Mouse (Mus musculus): ENCODE measurements at regions not wholly inside any gene's neighbourhood (a gene's known extent, or its start where the extent isn't known, plus 50 kb on each side); places are given as distances from the start of the nearest gene placed in this dataset.

DNA sequence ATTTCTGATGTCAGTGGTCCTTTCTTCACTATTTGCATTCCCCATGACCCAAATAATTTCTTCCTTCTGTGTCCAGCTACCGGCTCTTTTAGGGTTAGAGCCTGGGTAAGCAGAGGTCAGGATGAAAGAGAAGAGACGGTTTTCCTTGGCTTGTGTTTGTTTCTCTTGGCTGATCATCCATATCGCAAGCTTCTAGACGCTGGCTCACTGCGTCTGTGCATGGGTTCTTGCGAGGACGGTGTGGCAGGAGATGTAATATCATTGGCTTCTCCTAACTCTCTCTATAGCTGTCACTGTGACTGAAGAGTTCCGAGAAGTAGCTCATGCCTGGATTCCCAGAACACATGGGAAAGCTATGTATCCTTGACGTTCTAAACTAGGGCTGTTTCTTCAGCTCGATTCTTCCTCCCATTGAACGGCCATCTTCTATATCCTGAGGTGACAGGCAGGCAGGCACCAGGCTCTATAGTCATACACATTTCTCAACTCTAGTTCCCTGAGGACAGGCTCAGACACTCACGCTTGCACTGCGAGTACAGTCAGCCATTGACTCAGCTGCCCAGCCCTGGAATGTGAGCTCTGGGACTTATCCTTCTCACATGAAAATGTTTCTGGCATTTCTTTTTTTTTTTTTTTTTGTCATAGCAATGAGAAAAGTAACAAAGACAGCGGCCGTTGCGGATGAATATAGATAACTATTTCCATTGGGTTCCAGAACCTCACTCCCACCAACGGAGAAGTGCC lies 85.0 kb downstream of the Bach1 start:
- no peak overlapping the region for H3K4me3 ChIP-seq
- no peak overlapping the region for H3K9ac ChIP-seq
- peak overlapping the region; percentile 49 for H3K27ac ChIP-seq (ENCODE audit: poor library complexity, severe bottlenecking)
- H3K4me1 ChIP-seq (replicated peaks) = peaks cover 16% of the 10 kb centered on the region
- H3K36me3 ChIP-seq = no peaks in the 10 kb centered on the region
- H3K4me2 ChIP-seq = peak overlapping the region; percentile 36; the same call in 1 of the 2 replicates
- 60% methylated on average over 17 of the region's 17 CpGs for WGBS
- no peak for ATAC-seq (ENCODE audit: insufficient number of reproducible peaks, low FRiP score)
- H3K27me3 ChIP-seq (replicated peaks) = no peaks in the 10 kb centered on the region
- no peaks in the 10 kb centered on the region for H3K9me3 ChIP-seq (replicated peaks)

DNA sequence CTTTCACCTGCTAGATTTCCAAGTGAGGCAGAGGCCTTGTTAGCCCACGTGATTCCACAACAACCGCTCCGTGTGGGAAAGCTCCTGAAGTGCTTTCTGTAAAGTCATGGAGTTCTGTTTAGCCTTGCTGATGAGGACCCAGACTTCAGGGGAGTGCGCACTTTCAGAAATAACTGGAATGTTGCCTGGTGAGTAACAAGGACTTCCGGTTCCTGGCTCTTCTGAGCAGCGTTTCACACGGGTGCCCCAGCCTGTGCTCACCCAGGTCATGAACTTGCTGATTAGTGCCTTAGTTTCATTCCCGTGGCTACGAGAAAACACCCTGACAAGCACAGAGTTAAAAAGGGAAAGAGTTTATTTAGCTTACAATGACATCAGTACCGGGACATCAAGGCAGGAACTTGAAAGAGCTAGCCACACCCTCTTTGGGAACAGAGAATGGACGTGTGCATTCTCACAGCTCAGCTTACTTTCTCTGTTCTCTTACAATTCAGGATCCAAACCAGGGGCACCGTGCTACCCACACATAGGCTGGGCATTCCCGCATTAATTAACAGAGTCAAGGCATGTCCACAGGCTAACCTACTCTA lies 85.8 kb downstream of the Bach1 start:
- H3K9me3 ChIP-seq (replicated peaks) = no peaks in the 10 kb centered on the region
- H3K27ac ChIP-seq (ENCODE audit: poor library complexity, severe bottlenecking) = peak overlapping the region; percentile 49
- 37% methylated on average over 13 of the region's 13 CpGs for WGBS
- ATAC-seq (ENCODE audit: insufficient number of reproducible peaks, low FRiP score) = peak; percentile 74
- peak overlapping the region; percentile 36 for H3K4me2 ChIP-seq
- H3K4me3 ChIP-seq = 0 out of 2 replicates have a peak overlapping the region, but pooled peaks have one; percentile 2
- peaks cover 16% of the 10 kb centered on the region for H3K4me1 ChIP-seq (replicated peaks)
- H3K36me3 ChIP-seq = no peaks in the 10 kb centered on the region
- H3K9ac ChIP-seq = no peak overlapping the region
- no peaks in the 10 kb centered on the region for H3K27me3 ChIP-seq (replicated peaks)

DNA sequence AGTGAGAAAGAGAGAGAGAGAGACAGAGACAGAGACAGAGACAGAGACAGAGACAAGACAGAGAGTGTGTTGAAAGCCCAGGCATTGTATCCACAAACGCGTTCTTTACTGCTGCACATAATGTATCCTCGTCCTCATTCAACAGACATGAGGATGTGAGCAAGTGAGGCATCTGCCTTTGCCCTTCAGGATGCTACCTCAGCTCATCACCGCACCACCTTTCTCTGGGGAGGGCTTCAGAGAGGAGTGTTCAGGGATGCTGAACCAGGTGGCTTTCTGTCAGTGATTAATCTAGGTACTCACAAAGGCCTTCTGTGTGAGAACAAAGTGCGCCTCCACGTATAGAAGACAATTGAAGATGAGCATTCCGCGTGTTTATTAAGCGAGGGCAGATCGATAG lies 90.8 kb downstream of the Bach1 start:
- no peak for ATAC-seq (ENCODE audit: insufficient number of reproducible peaks, low FRiP score)
- Histone ChIP-seq H3K27me3 (replicated peaks) (no peaks in the 10 kb centered on the region), H3K9me3 (replicated peaks) (no peaks in the 10 kb centered on the region), H3K4me3 (no peak overlapping the region), H3K4me2 (no peak overlapping the region), H3K9ac (no peak overlapping the region), H3K4me1 (replicated peaks) (peaks cover 11% of the 10 kb centered on the region), H3K36me3 (no peaks in the 10 kb centered on the region), H3K27ac (ENCODE audit: poor library complexity, severe bottlenecking) (no peak overlapping the region)
- 83% methylated on average over 10 of the region's 10 CpGs for WGBS

DNA sequence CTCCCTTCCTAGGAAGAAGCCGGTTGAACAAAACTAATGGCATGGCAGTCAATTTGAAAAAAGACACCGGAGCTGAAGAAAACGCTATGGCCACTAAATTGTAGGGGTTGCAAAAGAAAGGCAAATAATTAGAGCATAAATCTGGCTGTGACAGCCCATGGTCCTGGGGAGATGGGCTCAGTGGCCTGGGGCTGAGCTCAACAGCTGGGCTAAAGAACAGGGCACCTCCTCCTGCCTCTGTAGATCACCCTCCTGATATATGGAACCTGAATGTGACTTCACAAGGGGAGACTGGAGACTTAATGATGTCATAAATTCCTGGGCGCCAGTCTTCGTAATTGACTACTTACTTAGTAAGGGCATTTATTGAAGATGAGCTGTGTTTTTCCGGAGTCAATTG lies 91.2 kb downstream of the Bach1 start:
- H3K9me3 ChIP-seq (replicated peaks) = no peaks in the 10 kb centered on the region
- H3K4me1 ChIP-seq (replicated peaks) = peaks cover 7% of the 10 kb centered on the region
- 82% methylated on average over 6 of the region's 6 CpGs for WGBS
- H3K4me3 ChIP-seq = no peak overlapping the region
- no peak for ATAC-seq (ENCODE audit: insufficient number of reproducible peaks, low FRiP score)
- H3K9ac ChIP-seq = no peak overlapping the region
- no peak overlapping the region for H3K27ac ChIP-seq (ENCODE audit: poor library complexity, severe bottlenecking)
- H3K27me3 ChIP-seq (replicated peaks) = no peaks in the 10 kb centered on the region
- H3K4me2 ChIP-seq = no peak overlapping the region
- no peaks in the 10 kb centered on the region for H3K36me3 ChIP-seq

DNA sequence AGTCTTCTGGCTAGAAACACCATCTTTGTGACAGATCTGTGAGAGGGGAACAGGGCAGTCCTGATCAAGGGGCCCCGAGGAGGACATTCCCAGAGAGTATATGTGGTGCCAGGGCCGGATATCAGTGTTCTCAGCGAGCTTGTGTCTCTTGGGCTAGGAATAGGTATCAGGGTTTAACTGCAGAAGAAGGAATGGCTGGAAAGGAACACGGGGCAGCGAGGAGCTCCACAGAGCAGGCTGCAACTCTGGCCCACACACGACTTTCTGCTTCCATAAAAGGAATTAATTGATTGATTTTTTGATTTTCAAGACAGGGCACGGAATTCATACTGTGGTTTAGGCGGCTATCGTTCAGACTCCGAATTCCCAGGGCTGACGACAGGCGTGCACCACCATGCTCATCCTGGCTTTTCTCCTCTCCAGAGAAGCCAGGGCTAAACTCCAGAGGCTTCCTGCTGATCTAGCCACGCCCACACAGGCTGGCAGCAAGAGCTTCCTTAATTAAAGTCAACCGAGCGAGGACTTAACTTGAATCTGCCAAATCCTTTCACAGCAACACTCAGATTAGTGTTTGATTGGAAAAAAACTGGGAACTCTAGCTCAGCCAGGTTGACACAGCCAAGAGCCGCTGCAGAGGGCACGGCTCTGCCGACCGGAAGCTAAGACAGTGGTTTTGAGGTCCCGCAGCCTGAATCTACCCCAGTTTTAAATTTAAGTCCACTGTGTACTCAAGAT lies 97.9 kb downstream of the Bach1 start:
- Histone ChIP-seq H3K4me1 (replicated peaks) (peaks cover 3% of the 10 kb centered on the region; the same call in 1 of the 2 replicates), H3K9ac (peak overlapping the region; percentile 60), H3K4me2 (peak overlapping the region; percentile 75), H3K27me3 (replicated peaks) (0 out of 2 replicates have a peak, but pooled peaks cover 3% of the 10 kb centered on the region), H3K27ac (ENCODE audit: poor library complexity, severe bottlenecking) (no peak overlapping the region), H3K36me3 (no peaks in the 10 kb centered on the region), H3K9me3 (replicated peaks) (no peaks in the 10 kb centered on the region), H3K4me3 (peak overlapping the region; percentile 48)
- 6% methylated on average over 20 of the region's 20 CpGs for WGBS
- ATAC-seq (ENCODE audit: insufficient number of reproducible peaks, low FRiP score) = peak; percentile 55; the same call in 1 of the 2 replicates

DNA sequence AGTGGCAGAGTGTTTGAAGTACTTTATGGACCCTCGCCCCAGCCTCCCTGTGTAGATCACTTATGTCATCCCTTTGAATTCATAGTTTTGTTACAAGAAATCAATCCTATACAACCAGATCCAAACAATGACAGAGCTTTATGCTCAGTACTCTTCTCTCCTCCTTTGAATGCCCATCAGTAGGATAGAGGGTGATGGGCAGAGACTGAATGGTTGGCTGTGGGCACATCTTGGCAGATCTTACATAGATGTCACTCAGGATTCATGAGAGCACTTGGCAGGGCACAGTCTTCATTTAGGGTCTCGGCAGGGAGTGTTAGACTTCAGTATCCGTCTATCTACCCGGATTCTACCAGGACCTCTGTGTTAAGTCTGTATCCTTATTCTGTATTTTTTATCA lies 103.6 kb downstream of the Bach1 start:
- 81% methylated on average over 4 of the region's 4 CpGs for WGBS
- no peak overlapping the region for H3K9ac ChIP-seq
- H3K4me3 ChIP-seq = no peak overlapping the region
- H3K27ac ChIP-seq (ENCODE audit: poor library complexity, severe bottlenecking) = no peak overlapping the region
- no peak overlapping the region for H3K4me2 ChIP-seq
- no peaks in the 10 kb centered on the region for H3K36me3 ChIP-seq
- no peak for ATAC-seq (ENCODE audit: insufficient number of reproducible peaks, low FRiP score)
- H3K27me3 ChIP-seq (replicated peaks) = 0 out of 2 replicates have a peak, but pooled peaks cover 3% of the 10 kb centered on the region
- H3K4me1 ChIP-seq (replicated peaks) = no peaks in the 10 kb centered on the region
- no peaks in the 10 kb centered on the region for H3K9me3 ChIP-seq (replicated peaks)

DNA sequence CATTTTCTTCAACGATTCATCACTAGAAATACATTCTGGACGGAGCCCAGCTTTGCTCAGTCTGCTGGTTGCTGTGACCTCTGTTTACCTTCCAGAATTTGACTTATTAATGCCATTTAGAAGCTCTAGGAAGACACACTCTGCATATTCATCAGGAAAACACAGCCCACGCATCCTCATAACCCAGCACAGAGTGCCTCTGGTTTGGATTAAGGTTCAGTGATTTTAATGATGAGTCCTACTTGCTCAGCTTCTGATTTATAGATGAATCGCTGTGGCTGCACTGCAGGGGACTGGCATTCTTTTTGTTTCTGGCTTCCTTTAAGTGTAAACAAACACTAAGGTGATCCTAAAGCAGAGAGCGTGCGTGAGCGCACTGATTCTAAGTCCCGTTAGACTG lies 118.8 kb downstream of the Bach1 start:
- H3K4me2 ChIP-seq = no peak overlapping the region
- no peaks in the 10 kb centered on the region for H3K9me3 ChIP-seq (replicated peaks)
- no peaks in the 10 kb centered on the region for H3K36me3 ChIP-seq
- H3K27ac ChIP-seq (ENCODE audit: poor library complexity, severe bottlenecking) = no peak overlapping the region
- no peak for ATAC-seq (ENCODE audit: insufficient number of reproducible peaks, low FRiP score)
- no peaks in the 10 kb centered on the region for H3K27me3 ChIP-seq (replicated peaks)
- H3K4me1 ChIP-seq (replicated peaks) = no peaks in the 10 kb centered on the region
- H3K4me3 ChIP-seq = no peak overlapping the region
- WGBS = 78% methylated on average over 8 of the region's 8 CpGs
- no peak overlapping the region for H3K9ac ChIP-seq

DNA sequence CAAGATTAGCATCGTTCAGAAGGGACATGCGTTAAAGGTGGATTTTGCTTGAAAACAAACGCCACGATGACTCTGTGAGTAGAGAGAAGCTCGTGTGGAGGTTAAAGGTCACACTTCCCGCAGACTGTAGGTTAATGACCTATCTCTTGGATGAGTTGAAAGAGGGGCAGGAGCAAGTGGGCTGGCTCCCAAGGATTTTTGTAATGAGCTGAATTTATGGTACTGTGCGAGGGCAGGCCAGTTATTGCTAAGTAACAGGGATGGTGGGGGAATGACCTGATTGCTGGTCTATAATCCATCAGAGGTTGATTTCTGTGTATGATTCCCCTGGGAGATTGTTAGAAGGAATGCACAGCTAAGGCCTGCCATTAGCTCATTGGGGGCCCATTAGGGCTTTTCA lies 135.6 kb downstream of the Bach1 start:
- Histone ChIP-seq H3K4me3 (no peak overlapping the region), H3K27me3 (replicated peaks) (no peaks in the 10 kb centered on the region), H3K27ac (ENCODE audit: poor library complexity, severe bottlenecking) (no peak overlapping the region), H3K36me3 (no peaks in the 10 kb centered on the region), H3K9ac (no peak overlapping the region), H3K9me3 (replicated peaks) (no peaks in the 10 kb centered on the region), H3K4me1 (replicated peaks) (no peaks in the 10 kb centered on the region), H3K4me2 (no peak overlapping the region)
- no peak for ATAC-seq (ENCODE audit: insufficient number of reproducible peaks, low FRiP score)
- WGBS = 77% methylated on average over 7 of the region's 7 CpGs

DNA sequence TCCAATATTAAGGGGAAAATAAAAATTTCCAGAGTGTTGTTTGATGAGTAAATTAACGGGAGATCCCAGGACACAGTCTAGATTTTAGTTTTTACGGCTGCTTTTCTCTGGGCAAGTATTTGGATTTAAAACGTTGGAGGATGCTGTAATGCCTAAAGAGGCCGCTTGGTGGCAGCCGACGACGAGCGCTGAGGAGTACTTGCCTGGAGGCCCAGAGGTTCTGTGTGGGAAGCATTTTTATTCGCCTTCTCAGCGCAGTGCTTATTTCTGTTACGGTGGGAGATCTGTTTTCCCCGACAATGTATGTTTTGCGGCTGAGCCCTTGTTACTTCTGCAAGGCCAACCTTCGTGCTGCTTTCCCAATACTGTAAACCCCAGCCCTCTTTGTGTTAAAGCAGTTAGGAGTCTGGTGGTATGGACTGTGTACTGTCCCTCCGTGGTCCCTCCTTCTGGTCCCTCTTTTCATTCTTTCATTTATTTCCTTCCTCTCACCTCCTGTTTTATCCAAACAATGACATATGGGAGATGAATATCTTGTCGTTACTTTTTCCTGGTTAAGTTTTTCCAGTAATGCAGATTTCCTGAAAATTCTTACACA lies 142.3 kb downstream of the Bach1 start:
- no peak overlapping the region for H3K4me3 ChIP-seq
- H3K36me3 ChIP-seq = no peaks in the 10 kb centered on the region
- no peak overlapping the region for H3K4me2 ChIP-seq
- no peak overlapping the region for H3K9ac ChIP-seq
- ATAC-seq (ENCODE audit: insufficient number of reproducible peaks, low FRiP score) = no peak
- H3K27ac ChIP-seq (ENCODE audit: poor library complexity, severe bottlenecking) = no peak overlapping the region
- H3K27me3 ChIP-seq (replicated peaks) = no peaks in the 10 kb centered on the region
- no peaks in the 10 kb centered on the region for H3K4me1 ChIP-seq (replicated peaks)
- H3K9me3 ChIP-seq (replicated peaks) = no peaks in the 10 kb centered on the region
- WGBS = 18% methylated on average over 16 of the region's 16 CpGs
